Mouse (Mus musculus): ENCODE results near the gene Cc2d2a. TPM values are rescaled to one million over a fixed set of nuclear protein-coding genes. Genes with fewer than 3 reads are reported as not detected.

Cc2d2a gene
- polyA plus RNA-seq (2015; fragmentation: Nextera tagmentation; extraction: Ambion mirVana) = 10.8 and 13.0 TPM in 2 replicates

DNA sequence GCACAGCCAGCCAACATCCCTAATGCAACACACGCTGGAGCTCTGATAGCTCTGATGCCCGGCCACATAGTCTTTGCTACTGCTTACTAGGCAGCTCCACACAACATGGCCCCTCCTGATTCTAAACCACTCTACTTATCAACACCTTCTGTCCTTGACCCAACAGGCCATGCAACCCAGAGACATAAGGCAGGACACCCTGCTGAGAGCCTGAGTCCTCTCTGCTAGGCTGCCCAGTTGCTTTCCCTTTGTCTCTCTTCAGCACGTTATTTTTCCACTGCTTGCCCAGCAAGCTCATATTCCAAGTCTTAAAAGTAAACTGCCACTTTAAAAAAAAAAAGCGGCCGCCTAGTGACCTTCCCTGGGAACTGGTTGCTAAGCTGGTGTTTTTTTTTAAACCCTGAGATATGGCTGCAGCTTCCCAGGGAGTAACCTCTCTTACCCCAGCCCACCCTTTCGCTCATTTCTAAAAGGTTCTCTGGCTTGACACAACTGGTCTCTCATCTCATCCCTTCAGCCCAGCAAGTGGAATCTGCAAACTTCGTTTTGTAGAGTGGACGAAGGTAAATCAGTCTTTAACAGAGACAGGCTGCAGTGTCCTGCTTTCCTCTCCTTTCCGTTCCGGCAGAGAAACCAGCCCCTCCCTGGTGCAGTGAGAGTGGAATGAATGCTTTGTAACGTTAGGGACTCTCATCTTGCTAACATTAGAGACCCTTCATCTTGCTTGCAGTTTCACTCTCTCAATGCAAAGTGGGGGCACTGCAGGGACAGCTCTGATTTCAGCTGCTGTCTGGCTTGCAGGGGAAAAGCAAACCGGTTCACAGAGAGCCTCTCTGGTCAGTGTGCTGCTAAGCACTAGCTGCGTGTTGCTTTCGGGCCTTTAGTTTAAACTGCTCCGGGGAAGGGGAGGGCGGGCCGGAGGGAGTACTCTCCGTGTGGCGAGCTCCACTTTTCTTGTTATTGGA is at the start of gene Cc2d2a:
Gene Cc2d2a (plus strand): TSS at position 350 of the 965 bp plus-strand sequence.
- Histone ChIP-seq H3K9ac (ENCODE audit: low read depth, low read length) (peak within 1 kb of the TSS; percentile 68), H3K9me3 (replicated peaks; ENCODE audit: low read length) (no peaks in the 10 kb centered on the region), H3K4me1 (replicated peaks; ENCODE audit: insufficient read depth, low read length) (peaks cover 8% of the 10 kb centered on the region; the same call in 1 of the 2 replicates), H3K27me3 (ENCODE audit: insufficient read depth, low read length) (no peaks in the 10 kb centered on the region), H3K36me3 (ENCODE audit: insufficient read depth, low read length) (0 out of 2 replicates have a peak, but pooled peaks cover 4% of the 10 kb centered on the region), H3K27ac (peak within 1 kb of the TSS; percentile 93), H3K4me3 (replicated peaks; ENCODE audit: low read depth, low read length) (peak within 1 kb of the TSS; percentile 59), H3K4me2 (ENCODE audit: low read length) (peak within 1 kb of the TSS; percentile 70)
- TF ChIP-seq CTCF (IDR thresholded peaks at IDR 0.05; ENCODE audit: low read depth) = peak; percentile 37; the same call in 1 of the 2 replicates
- DNase-seq (ENCODE audit: low spot score) (peak; percentile 94), ATAC-seq (replicated peaks; ENCODE audit: low FRiP score, low read depth) (peak; percentile 53)
- WGBS = 3% methylated on average over 19 of the region's 19 CpGs

DNA sequence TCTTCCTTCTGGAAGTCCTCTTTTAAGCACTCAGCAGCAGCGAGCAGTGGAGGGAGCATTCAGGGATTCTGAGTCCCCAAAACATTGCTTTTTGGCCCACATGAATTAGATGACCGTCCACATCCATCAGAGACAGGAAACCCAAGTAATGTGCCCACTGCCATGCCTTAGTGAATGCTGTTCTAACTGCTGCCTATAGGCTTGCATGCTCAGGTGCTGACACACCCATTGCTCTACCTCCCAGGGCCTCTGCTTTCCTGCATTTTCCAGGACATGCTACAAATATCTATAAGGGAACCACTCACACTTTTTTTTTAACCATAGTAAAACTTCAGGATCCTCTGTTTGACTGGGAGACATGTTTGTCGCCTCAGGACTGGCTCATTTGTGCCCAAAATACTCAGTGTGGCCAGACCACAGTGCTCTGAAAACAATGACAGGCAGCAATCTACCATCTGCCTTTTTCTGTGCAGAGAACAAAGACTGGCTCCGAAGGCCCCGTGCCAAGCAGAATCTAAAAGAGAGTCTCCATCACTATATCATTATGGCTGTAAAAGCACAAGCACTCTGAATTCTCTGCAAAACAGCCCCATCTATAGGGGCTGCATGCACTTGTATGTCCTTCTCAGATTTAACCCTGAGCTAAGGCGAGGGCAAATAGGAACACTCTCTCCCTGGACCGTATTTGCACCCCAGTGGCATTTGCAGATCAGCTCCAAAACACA is 40.4 kb upstream of the Cc2d2a start:
- DNase-seq (ENCODE audit: low spot score) (peak; percentile 57), ATAC-seq (replicated peaks; ENCODE audit: low FRiP score, low read depth) (no peak)
- Histone ChIP-seq H3K4me3 (replicated peaks; ENCODE audit: low read depth, low read length) (no peak overlapping the region), H3K4me1 (replicated peaks; ENCODE audit: insufficient read depth, low read length) (no peaks in the 10 kb centered on the region), H3K27me3 (ENCODE audit: insufficient read depth, low read length) (no peaks in the 10 kb centered on the region), H3K27ac (no peak overlapping the region), H3K4me2 (ENCODE audit: low read length) (no peak overlapping the region), H3K36me3 (ENCODE audit: insufficient read depth, low read length) (no peaks in the 10 kb centered on the region), H3K9ac (ENCODE audit: low read depth, low read length) (no peak overlapping the region), H3K9me3 (replicated peaks; ENCODE audit: low read length) (no peaks in the 10 kb centered on the region)
- WGBS = 60% methylated on average over 7 of the region's 7 CpGs
- peak; percentile 47; the same call in 1 of the 2 replicates for TF ChIP-seq CTCF (IDR thresholded peaks at IDR 0.05; ENCODE audit: low read depth)

DNA sequence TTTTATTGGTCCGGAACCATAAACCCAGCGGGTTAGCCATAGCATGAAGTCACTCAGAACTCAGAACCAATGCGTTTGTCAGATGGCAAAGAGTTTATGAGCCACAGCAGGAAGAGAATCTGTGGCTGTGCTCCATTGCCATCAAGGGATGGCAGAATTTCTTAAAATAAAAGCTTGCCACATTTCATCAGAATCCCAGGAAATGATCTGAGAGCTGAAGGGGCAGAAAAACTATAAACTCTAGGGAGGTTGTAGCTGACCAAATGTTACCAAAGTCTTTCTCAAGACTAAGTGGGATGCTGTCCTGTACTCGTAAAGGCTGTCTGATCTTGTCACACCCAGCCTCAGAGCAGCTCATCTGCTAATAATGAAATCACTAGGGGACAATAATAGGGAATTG is 36.7 kb upstream of the Cc2d2a start:
- Histone ChIP-seq H3K4me1 (replicated peaks; ENCODE audit: insufficient read depth, low read length) (no peaks in the 10 kb centered on the region), H3K9me3 (replicated peaks; ENCODE audit: low read length) (no peaks in the 10 kb centered on the region), H3K4me3 (replicated peaks; ENCODE audit: low read depth, low read length) (no peak overlapping the region), H3K9ac (ENCODE audit: low read depth, low read length) (no peak overlapping the region), H3K27me3 (ENCODE audit: insufficient read depth, low read length) (no peaks in the 10 kb centered on the region), H3K4me2 (ENCODE audit: low read length) (no peak overlapping the region), H3K36me3 (ENCODE audit: insufficient read depth, low read length) (no peaks in the 10 kb centered on the region), H3K27ac (no peak overlapping the region)
- DNase-seq (ENCODE audit: low spot score) (no peak), ATAC-seq (replicated peaks; ENCODE audit: low FRiP score, low read depth) (no peak)
- 55% methylated on average over 4 of the region's 4 CpGs for WGBS
- TF ChIP-seq CTCF (IDR thresholded peaks at IDR 0.05; ENCODE audit: low read depth) = no peak

DNA sequence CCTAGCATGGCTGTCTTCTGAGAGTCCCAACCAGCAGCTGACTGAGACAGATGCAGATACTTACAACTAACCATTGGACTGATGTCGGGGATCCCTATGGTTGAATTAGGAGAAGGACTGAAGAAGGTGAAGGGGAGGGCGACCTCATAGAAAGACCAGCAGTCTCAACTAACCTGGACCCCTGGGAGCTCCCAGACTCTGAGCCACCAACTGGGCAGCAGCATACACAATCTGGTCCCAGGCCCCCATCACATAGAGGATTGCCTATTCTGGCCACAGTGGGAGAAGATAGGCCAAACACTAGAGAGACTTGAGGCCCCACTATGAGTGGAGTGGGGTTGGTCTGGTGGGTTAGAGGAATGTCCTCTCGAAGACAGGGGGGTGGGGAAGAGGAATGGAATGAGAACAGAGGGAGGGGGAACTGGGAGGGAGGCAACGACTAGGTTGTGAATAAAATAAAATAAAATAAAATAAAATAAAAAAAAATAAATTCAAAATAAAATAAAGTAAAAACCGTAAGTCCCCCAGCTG is 28.0 kb upstream of the Cc2d2a start:
- Histone ChIP-seq H3K36me3 (ENCODE audit: insufficient read depth, low read length) (no peaks in the 10 kb centered on the region), H3K9ac (ENCODE audit: low read depth, low read length) (no peak overlapping the region), H3K4me3 (replicated peaks; ENCODE audit: low read depth, low read length) (no peak overlapping the region), H3K27me3 (ENCODE audit: insufficient read depth, low read length) (no peaks in the 10 kb centered on the region), H3K4me1 (replicated peaks; ENCODE audit: insufficient read depth, low read length) (no peaks in the 10 kb centered on the region), H3K9me3 (replicated peaks; ENCODE audit: low read length) (no peaks in the 10 kb centered on the region), H3K27ac (no peak overlapping the region), H3K4me2 (ENCODE audit: low read length) (no peak overlapping the region)
- 82% methylated on average over 5 of the region's 5 CpGs for WGBS
- DNase-seq (ENCODE audit: low spot score) (no peak), ATAC-seq (replicated peaks; ENCODE audit: low FRiP score, low read depth) (0 out of 2 replicates have a peak, but pooled peaks have one; percentile 25)
- TF ChIP-seq CTCF (IDR thresholded peaks at IDR 0.05; ENCODE audit: low read depth) = no peak

DNA sequence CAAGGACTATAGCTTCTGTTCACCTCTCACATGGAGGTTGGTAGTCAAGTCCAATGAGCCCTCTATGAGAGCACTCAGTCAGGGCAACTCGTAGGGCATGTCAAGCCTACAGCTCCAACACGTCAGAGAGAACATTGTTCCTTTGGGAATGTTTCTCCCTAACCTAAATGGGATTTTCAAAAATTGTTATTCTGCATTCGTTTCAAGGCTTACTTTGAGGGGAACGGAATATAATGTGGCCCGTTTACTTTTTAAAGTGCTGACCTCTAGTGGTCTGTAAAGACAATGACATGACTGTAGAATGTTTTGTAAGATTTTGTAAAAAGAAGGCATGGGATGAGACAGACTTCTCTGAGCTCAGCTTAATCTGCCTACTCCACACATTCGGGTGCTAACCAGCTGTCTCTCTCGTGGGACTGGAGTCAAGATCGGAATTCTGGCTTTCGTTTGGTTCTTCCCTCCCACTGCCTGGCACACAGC is 27.5 kb upstream of the Cc2d2a start:
- 25% methylated on average over 9 of the region's 9 CpGs for WGBS
- 0 out of 2 replicates have a peak, but pooled peaks have one; percentile 52 for ATAC-seq (replicated peaks; ENCODE audit: low FRiP score, low read depth)

DNA sequence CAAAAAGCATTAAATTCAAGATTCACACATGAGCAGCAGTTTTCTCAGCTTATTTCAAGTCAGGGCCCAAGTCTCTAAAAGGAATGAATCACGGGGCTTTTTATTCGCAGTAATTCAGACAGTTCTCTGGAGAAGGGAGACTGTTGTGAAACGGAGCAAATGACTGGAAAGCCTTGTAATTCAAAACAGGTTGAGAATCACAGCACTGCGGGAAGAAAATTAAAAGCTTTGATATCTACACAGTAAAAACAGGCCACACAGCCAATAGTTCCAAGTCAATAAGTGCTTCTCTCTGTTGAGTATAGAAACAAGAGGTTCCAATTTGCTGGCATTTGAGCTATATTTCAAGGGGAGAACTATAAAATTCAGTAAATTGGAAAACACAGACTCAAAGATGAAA is 17.1 kb upstream of the Cc2d2a start:
- no peaks in the 10 kb centered on the region for H3K9me3 ChIP-seq (replicated peaks; ENCODE audit: low read length)
- H3K4me1 ChIP-seq (replicated peaks; ENCODE audit: insufficient read depth, low read length) = no peaks in the 10 kb centered on the region
- H3K27ac ChIP-seq = no peak overlapping the region
- no peaks in the 10 kb centered on the region for H3K27me3 ChIP-seq (ENCODE audit: insufficient read depth, low read length)
- no peak overlapping the region for H3K4me3 ChIP-seq (replicated peaks; ENCODE audit: low read depth, low read length)
- H3K36me3 ChIP-seq (ENCODE audit: insufficient read depth, low read length) = no peaks in the 10 kb centered on the region
- H3K4me2 ChIP-seq (ENCODE audit: low read length) = no peak overlapping the region
- no peak for ATAC-seq (replicated peaks; ENCODE audit: low FRiP score, low read depth)
- 32% methylated on average over 4 of the region's 4 CpGs for WGBS
- TF ChIP-seq CTCF (IDR thresholded peaks at IDR 0.05; ENCODE audit: low read depth) = no peak
- peak; percentile 41 for DNase-seq (ENCODE audit: low spot score)
- H3K9ac ChIP-seq (ENCODE audit: low read depth, low read length) = no peak overlapping the region

More for the DNA sequence above, 27.5 kb upstream of the Cc2d2a start:
- Histone ChIP-seq H3K27me3 (ENCODE audit: insufficient read depth, low read length) (no peaks in the 10 kb centered on the region), H3K9ac (ENCODE audit: low read depth, low read length) (no peak overlapping the region), H3K4me1 (replicated peaks; ENCODE audit: insufficient read depth, low read length) (no peaks in the 10 kb centered on the region), H3K36me3 (ENCODE audit: insufficient read depth, low read length) (no peaks in the 10 kb centered on the region), H3K4me2 (ENCODE audit: low read length) (no peak overlapping the region), H3K4me3 (replicated peaks; ENCODE audit: low read depth, low read length) (no peak overlapping the region), H3K27ac (no peak overlapping the region), H3K9me3 (replicated peaks; ENCODE audit: low read length) (no peaks in the 10 kb centered on the region)
- peak; percentile 88 for DNase-seq (ENCODE audit: low spot score)
- peak; percentile 83 for TF ChIP-seq CTCF (IDR thresholded peaks at IDR 0.05; ENCODE audit: low read depth)

All from kidney, postnatal 0 days (tissue).